Mouse (Mus musculus) intestine, embryonic 14.5 days (tissue): Measurements from ENCODE around the gene Vwf. TPM values are rescaled to one million over a fixed set of nuclear protein-coding genes. Genes with fewer than 3 reads are reported as not detected.

ENCODE experiments used
- ATAC-seq: fragments of 200-750 bp; cut with Nextera tagmentation; replicated peaks from 2 replicates; pipeline ENCODE4 v1.8.0; 2017; ENCODE audit warnings: low read depth, moderate number of reproducible peaks, moderate TSS enrichment, moderate library complexity; ENCODE audit not compliant: low FRiP score, low TSS enrichment
- DNase-seq: peaks from one replicate; pipeline ENCODE4 v3.0.0-alpha.2; 2018; ENCODE audit warnings: low spot score
- H3K27ac ChIP-seq: fragments of 300-500 bp; sonication (generic); 2 replicates; pipeline ENCODE4 v1.5.1; 2014; ENCODE audit warnings: low read depth, mild to moderate bottlenecking, control low read depth
- H3K27me3 ChIP-seq: fragments of 300-500 bp; sonication (generic); replicated peaks from 2 replicates; pipeline ENCODE4 v1.6.1; 2014; ENCODE audit warnings: low read length, control low read depth; ENCODE audit not compliant: control insufficient read depth, insufficient read depth
- H3K36me3 ChIP-seq: fragments of 300-500 bp; sonication (generic); 2 replicates; pipeline ENCODE4 v1.6.1; 2014; ENCODE audit warnings: low read length, control low read depth; ENCODE audit not compliant: control insufficient read depth, insufficient read depth
- H3K4me1 ChIP-seq: fragments of 300-500 bp; sonication (generic); replicated peaks from 2 replicates; pipeline ENCODE4 v1.6.1; 2014; ENCODE audit warnings: low read length, control low read depth, mixed read lengths; ENCODE audit not compliant: control insufficient read depth, insufficient read depth
- H3K4me2 ChIP-seq: fragments of 300-500 bp; sonication (generic); 2 replicates; pipeline ENCODE4 v1.6.1; 2014; ENCODE audit warnings: low read length
- H3K4me3 ChIP-seq: fragments of 300-500 bp; sonication (generic); 2 replicates; pipeline ENCODE4 v1.5.1; 2014; ENCODE audit warnings: low read depth, low read length, control low read depth, mixed read lengths
- H3K9ac ChIP-seq: fragments of 300-500 bp; sonication (generic); 2 replicates; pipeline ENCODE4 v1.6.1; 2014; ENCODE audit warnings: mild to moderate bottlenecking, low read length
- H3K9me3 ChIP-seq: fragments of 300-500 bp; sonication (generic); 2 replicates; pipeline ENCODE4 v1.6.1; 2016; ENCODE audit warnings: low read length, control low read depth; ENCODE audit not compliant: control insufficient read depth
- WGBS: fragments of 180-500 bp; shearing (Covaris S2); extraction: QIAGEN DNeasy Blood & Tissue Kit; methylation state at CpG from one replicate; pipeline ENCODE4 v1.1.7; 2014; 5-methylcytosine and 5-hydroxymethylcytosine counted together
- polyA plus RNA-seq: library from polyadenylated mRNA; unstranded; fragments of >200 nt; fragmentation: Nextera tagmentation; extraction: Ambion mirVana; gene quantifications from 2 replicates; pipeline ENCODE4 v1.2.1, GENCODE M21; 2014

The Vwf gene
- polyA plus RNA-seq, 1 experiment from 2014 or later: 14.1 TPM

DNA sequence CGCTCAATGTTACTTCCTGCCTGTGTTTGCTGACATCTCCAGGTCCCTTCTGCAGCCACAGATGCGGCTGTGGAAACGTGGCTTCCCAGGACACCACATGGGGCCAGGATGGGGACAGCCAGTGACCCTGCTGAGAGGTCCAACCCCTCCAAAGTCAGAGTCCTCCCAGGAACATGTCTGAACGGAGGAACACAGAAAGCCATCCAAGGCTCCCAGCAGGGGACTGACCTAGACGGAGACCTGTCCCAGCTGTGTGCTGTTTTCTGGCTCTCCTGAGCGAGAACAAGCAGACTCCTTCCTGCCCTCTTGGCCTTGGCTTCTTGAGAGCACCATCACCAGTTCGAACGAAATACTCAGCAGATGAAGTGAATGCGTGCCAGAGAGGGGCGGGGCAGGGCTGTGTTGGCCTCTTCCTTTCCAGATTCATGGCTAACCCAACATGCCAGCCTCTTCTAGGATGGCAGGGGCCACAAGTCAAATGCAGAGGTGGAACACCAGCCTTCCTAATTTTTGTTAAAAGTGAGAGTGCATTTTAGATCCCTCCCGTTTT, 183.5 kb downstream of the Vwf start:
- Histone ChIP-seq H3K36me3 (no peaks in the 10 kb centered on the region), H3K9ac (no peak overlapping the region), H3K27ac (no peak overlapping the region), H3K9me3 (no peaks in the 10 kb centered on the region), H3K4me2 (no peak overlapping the region), H3K4me1 (no peaks in the 10 kb centered on the region), H3K4me3 (no peak overlapping the region), H3K27me3 (no peaks in the 10 kb centered on the region)
- WGBS: 65% methylated on average over 11 of the region's 11 CpGs
- DNase-seq: no peak
- ATAC-seq: no peak

Other genes with a start within 250 kb of the Vwf start
- 67.4 and 67.8 TPM in 2 replicates for gene Ltbr, start 232.9 kb upstream of the Vwf start, polyA plus RNA-seq
- 2.0 TPM in 2 replicates for gene Scnn1a, start 226.1 kb upstream of the Vwf start, polyA plus RNA-seq
- gene Tnfrsf1a, start 197.4 kb upstream of the Vwf start, polyA plus RNA-seq: 60.6 and 63.3 TPM in 2 replicates
- 2.4 and 2.8 TPM in 2 replicates for gene Plekhg6, start 166.0 kb upstream of the Vwf start, polyA plus RNA-seq
- 162 and 185 TPM in 2 replicates for gene Cd9, start 52.0 kb upstream of the Vwf start, polyA plus RNA-seq
- gene Ano2, start 143.6 kb downstream of the Vwf start, polyA plus RNA-seq: 0.50 and 0.77 TPM in 2 replicates